Mouse (Mus musculus) bone marrow, adult 2 months (tissue): ENCODE data around the gene Nlgn1. TPM values are rescaled to one million over a fixed set of nuclear protein-coding genes. Genes with fewer than 3 reads are reported as not detected.
"Not testable (repeated sequence)": the region's sequence is repeated elsewhere in the genome, so short reads cannot be mapped to it uniquely, and the experiment has no call there.

Experiments
- H3K27ac ChIP-seq: fragments of 200-500 bp; 2 replicates; pipeline ENCODE4 v1.5.1; 2012; ENCODE audit warnings: low read depth, mild to moderate bottlenecking, control low read depth, inconsistent platforms, low read length; ENCODE audit not compliant: control insufficient read depth, poor library complexity, insufficient read depth
- H3K4me1 ChIP-seq: fragments of 200-500 bp; 2 replicates; pipeline ENCODE4 v1.6.1; 2011; ENCODE audit warnings: low read length; ENCODE audit not compliant: control insufficient read depth, insufficient read depth
- H3K4me3 ChIP-seq: fragments of 200-500 bp; replicated peaks from 2 replicates; pipeline ENCODE3; 2011; ENCODE audit warnings: mild to moderate bottlenecking, low read depth, low read length, control low read depth; ENCODE audit not compliant: control insufficient read depth
- CTCF ChIP-seq: fragments of 200-500 bp; IDR thresholded peaks from 2 replicates; pipeline ENCODE4 v1.5.1; 2011; ENCODE audit warnings: low read length, control low read depth; ENCODE audit not compliant: control insufficient read depth, insufficient read depth
- POLR2A ChIP-seq: fragments of 200-500 bp; IDR thresholded peaks from 2 replicates; pipeline ENCODE4 v1.6.1; 2011; ENCODE audit warnings: low read depth, mild to moderate bottlenecking, control low read depth, low read length, borderline replicate concordance; ENCODE audit not compliant: control insufficient read depth
- WGBS: fragments of 180-500 bp; shearing (Covaris S2); methylation state at CpG from one replicate; pipeline ENCODE4 v1.1.7; 2018; 5-methylcytosine and 5-hydroxymethylcytosine counted together
- polyA plus RNA-seq: library from polyadenylated mRNA; stranded (reverse); fragments of >200 nt; gene quantifications from 2 replicates; pipeline ENCODE4 v1.2.4, GENCODE M21; 2011; ENCODE audit warnings: low replicate concordance; ENCODE audit not compliant: missing spikeins, insufficient read depth, insufficient read length

The Nlgn1 gene
- polyA plus RNA-seq, 1 experiment, result 1.5 TPM

DNA sequence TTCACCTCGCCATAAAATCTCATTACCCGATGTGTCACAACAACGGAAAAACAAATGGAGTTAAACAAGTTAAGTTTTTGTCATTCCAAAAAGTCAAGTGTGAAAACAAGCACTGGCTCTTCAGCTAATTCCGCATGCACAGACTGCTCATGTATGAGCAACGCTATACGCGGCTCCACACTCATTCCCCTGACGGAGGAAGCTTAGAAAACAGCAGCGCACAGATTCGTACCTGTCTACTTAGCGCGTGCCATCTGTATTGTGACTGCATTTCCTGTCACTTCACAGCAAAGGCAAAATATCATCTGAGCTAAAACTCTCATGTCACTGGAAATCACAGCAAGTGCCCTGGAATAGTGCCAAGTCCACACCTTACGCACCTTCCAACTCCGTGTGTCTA is 674.3 kb downstream of the Nlgn1 start:
- H3K27ac ChIP-seq, result no peak overlapping the region
- no peak overlapping the region for H3K4me3 ChIP-seq
- no peaks in the 10 kb centered on the region for H3K4me1 ChIP-seq
- TF ChIP-seq POLR2A (no peak), CTCF (no peak)
- 90% methylated on average over 14 of the region's 14 CpGs for WGBS

DNA sequence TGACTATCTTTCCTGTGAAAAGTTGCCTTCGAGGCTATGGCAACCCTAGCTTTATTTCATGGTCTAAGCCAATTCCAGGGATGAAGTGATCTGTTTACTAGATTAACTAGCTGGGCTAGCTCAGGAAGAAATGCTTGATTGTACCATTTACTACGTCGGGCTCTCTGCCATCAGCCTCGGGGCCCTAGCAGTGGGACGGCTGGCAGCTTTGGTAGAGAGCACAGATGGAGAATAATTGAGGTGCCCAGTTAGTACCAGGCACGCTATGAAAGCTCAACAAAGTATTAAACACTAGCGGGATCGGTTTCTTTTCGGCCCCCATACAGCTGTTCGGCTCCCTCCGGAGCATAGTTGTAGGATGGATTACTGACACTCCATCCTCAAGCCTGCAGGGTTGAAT is 675.2 kb downstream of the Nlgn1 start:
- Histone ChIP-seq H3K27ac (no peak overlapping the region), H3K4me1 (no peaks in the 10 kb centered on the region), H3K4me3 (no peak overlapping the region)
- WGBS, result 88% methylated on average over 11 of the region's 11 CpGs
- TF ChIP-seq POLR2A (no peak), CTCF (no peak)

DNA sequence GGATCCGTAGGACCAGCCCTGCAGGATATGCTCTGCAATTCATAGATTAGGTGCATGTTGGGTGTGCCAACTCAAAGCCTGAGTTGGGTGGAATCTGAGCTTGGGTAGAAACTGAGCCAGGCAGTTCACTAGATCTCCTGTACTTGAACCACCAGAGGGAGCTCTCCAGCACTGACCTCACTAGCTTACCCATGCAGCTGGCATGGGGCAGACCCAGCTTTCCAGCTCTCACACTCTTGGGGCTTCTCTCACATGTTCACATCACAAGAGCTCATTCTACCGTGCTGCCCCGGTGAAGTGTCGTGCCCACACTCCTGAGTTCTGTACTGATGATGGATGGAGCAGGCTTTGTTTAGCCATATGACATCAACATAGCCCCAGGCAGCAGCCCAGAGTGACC is 679.2 kb downstream of the Nlgn1 start:
- WGBS, result 64% methylated on average over 4 of the region's 4 CpGs
- Histone ChIP-seq H3K4me3 (no peak overlapping the region), H3K27ac (no peak overlapping the region), H3K4me1 (no peaks in the 10 kb centered on the region)
- TF ChIP-seq CTCF, result no peak

DNA sequence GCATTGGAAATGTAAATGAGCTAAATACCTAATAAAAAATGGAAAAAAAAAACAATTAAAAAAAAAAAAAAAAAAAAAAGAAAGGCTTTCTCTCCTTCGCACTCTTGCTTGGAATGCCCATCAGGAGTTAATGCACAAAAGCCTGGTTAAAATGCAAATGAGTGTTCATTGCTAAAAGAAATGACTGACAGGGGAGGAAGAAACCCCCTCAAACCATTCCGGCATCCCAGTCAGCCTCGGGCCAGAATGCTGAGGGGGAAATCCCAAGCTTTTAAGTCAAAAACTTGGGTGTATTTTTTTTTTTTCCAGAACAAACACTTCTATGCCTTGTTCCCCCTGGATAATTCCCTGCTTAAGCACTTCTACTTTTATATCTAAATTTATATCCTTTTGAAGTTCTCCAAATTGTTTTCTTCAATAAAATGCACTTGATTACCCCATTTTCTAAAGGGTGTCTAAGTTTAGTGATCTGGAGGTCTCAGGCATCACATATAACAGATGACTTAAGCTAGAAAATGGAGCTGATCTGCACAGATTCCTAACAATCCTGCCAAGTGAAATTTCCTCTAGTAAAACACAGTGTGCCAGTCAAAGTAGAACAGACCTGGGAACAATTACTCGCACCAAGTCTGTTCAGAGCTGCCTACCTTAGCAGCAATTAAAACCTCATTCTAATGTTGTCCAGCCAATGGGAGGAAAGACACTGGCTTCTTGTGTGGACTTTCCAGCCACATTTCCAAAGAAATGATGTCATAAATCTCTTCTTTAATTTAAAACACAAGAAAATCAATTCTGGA is 686.2 kb downstream of the Nlgn1 start:
- WGBS, result 76% methylated on average over 4 of the region's 4 CpGs
- Histone ChIP-seq H3K27ac (no peak overlapping the region), H3K4me3 (no peak overlapping the region), H3K4me1 (no peaks in the 10 kb centered on the region)
- TF ChIP-seq POLR2A (no peak), CTCF (no peak)

- WGBS, result 84% methylated on average over 2 of the region's 2 CpGs
- H3K4me3 ChIP-seq, result no peak overlapping the region
- H3K4me1 ChIP-seq, result no peaks in the 10 kb centered on the region
- no peak overlapping the region for H3K27ac ChIP-seq
- TF ChIP-seq CTCF, result no peak
- no peak for TF ChIP-seq POLR2A
These were observed 703.1 kb downstream of the Nlgn1 start for GRCm38 (mm10) chr3:25629198-25629597.

DNA sequence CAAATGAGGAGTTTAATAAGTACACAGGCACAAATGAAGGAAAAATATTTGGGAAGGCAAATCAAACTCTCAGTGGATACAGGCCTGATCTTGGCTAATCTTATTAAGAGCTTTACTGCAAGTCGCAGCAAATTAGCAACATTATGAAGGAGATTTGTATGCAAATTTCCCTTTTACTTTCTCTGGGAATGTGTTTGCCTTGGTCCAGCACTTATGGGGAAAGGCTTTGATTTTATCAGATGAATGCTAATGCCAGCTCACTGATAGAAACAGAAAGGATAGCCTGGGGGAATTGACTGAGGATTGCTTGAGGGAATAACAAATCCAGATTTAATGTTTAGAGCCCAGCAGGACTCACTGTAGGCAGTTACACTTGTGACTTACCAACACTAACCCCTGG is 725.7 kb downstream of the Nlgn1 start:
- WGBS, result 49% methylated on average over 1 of the region's 1 CpGs
- no peak overlapping the region for H3K27ac ChIP-seq
- H3K4me1 ChIP-seq, result no peaks in the 10 kb centered on the region
- TF ChIP-seq CTCF (no peak), POLR2A (no peak)
- no peak overlapping the region for H3K4me3 ChIP-seq

- WGBS, result 73% methylated on average over 5 of the region's 5 CpGs
- H3K27ac ChIP-seq, result no peak overlapping the region
- H3K4me1 ChIP-seq, result no peaks in the 10 kb centered on the region
- TF ChIP-seq POLR2A (no peak), CTCF (no peak)
- H3K4me3 ChIP-seq, result no peak overlapping the region
These were observed 734.7 kb downstream of the Nlgn1 start for GRCm38 (mm10) chr3:25597513-25597912.

DNA sequence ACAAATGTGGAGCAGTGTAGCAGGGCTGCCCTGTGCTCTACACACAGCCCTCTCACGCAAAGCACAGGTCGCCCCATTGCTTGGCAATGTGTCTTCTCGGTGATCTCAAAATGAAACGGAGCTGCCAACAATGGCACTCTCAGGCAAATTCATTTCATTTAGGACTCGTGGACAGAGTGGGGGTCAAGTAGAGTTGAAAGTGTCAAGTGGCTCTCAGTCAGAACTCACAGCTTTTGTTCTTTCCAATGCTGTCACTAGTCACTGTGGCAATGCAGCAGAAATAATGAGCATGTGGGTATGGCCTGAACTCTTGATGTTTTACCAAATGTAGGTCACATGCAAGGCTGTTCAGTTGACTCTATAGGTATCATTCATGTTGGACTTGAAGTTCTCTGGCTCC is 756.7 kb downstream of the Nlgn1 start:
- no peaks in the 10 kb centered on the region for H3K4me1 ChIP-seq
- no peak overlapping the region for H3K4me3 ChIP-seq
- 74% methylated on average over 5 of the region's 5 CpGs for WGBS
- no peak for TF ChIP-seq POLR2A
- TF ChIP-seq CTCF, result no peak
- no peak overlapping the region for H3K27ac ChIP-seq

DNA sequence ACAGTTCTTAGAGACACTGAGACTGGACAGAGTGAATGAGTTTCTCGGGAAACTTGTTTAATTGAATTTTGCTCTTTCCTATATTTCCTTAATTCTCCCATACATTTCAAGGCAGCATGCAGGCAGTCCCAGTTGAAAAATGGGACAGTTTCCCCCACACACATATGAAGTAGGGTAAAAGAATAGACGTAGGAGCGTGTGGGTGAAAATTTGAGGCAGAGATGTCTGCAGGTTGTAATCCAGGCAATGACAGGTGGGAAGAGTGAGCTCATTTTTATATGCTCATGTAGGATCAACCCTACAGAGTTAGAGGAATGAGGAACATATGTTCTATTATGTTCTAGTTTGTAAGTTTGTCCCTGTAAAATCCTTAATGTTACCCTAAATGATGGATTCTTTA is 757.4 kb downstream of the Nlgn1 start:
- 73% methylated on average over 3 of the region's 3 CpGs for WGBS
- Histone ChIP-seq H3K4me3 (no peak overlapping the region), H3K4me1 (no peaks in the 10 kb centered on the region), H3K27ac (no peak overlapping the region)
- TF ChIP-seq POLR2A (no peak), CTCF (no peak)

- not testable (repeated sequence) for H3K4me1 ChIP-seq, H3K27ac ChIP-seq, H3K4me3 ChIP-seq
- 67% methylated on average over 1 of the region's 1 CpGs for WGBS
These were observed 773.7 kb downstream of the Nlgn1 start for GRCm38 (mm10) chr3:25558513-25558912.

DNA sequence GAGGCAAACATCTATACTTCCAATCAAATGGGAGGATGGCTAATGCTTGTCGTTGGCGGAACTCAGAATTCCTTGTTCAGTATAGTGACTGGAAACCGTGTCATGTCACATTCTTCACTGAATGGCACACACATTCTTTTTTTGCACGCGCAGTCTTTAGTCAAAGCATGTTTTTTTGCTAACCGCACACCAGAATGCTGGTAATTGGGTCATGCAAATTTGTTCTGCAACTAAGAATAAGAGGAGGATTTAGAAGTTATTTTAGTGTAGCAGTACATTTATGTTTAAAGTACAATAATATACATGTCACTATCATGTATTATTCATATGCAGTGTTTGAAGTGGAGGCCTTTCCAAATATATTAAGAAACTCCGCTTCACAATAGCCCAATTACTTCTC is 783.2 kb downstream of the Nlgn1 start:
- H3K4me3 ChIP-seq, H3K27ac ChIP-seq, H3K4me1 ChIP-seq: not testable (repeated sequence)
- WGBS, result 79% methylated on average over 7 of the region's 7 CpGs

GRCm38 (mm10) chr3:25524236-25524635 is 808.0 kb downstream of the Nlgn1 start:
- not testable (repeated sequence) for H3K27ac ChIP-seq, H3K4me1 ChIP-seq, H3K4me3 ChIP-seq
- 78% methylated on average over 2 of the region's 3 CpGs for WGBS
